Comparison of ENCODE assay signal across 14 mouse cellular contexts in the genomic region with DNA sequence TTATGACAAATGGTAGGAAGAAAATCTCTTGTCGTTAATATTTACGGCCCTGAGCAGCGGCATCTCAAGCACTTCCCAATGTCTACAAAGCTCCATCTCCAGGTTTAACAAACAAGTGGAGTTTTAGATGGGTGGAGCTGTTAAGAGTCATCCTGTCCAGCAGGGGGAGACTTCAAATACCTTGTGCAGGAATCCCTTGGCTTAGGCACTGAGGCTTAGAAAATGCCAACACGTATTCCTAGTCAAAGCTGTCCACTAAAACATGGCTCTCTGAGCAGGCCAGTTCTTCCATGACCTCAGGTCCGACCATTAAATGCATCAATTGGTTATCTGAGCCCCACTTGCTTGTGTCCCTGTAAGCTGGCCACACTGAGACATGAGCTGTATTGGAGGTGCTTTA. TPM values are rescaled to one million over a fixed set of nuclear protein-coding genes. Genes with fewer than 3 reads are reported as not detected.
A peak's percentile ranks its signal among the peaks of the same experiment; 100 is the strongest.
DNase-seq lines count a peak whose midpoint lies in the region; TF ChIP-seq lines count a peak whose summit lies in the region.
"Had no signal": no experiment of that assay in that cellular context is flagged by ENCODE, and none has a peak within 500 bp of the region (broad histone marks: within the 10 kb centered on the region; RNA-seq: fewer than 3 reads in every experiment).

No protein-coding gene starts in this region.

- no peak overlapping the region for H3K4me3 ChIP-seq in layer of hippocampus, adult 2 months
- H3K4me3 ChIP-seq in bone marrow macrophage, adult 2 months (ENCODE audit: insufficient read depth, low read length): no peak overlapping the region
- H3K4me3 ChIP-seq: embryonic facial prominence, embryonic 13.5 days; lung, embryonic 15.5 days had no signal

- H3K4me1 ChIP-seq in bone marrow macrophage, adult 2 months (ENCODE audit: control insufficient read depth, insufficient read depth, low read length): no peaks in the 10 kb centered on the region
- H3K4me1 ChIP-seq: embryonic facial prominence, embryonic 13.5 days; lung, embryonic 15.5 days had no signal

- TF ChIP-seq CTCF in layer of hippocampus, adult 2 months (conservative IDR thresholded peaks at IDR 0.05): peak; percentile 75
- peak; percentile 31; the same call in 1 of the 2 replicates for TF ChIP-seq CTCF in bone marrow macrophage, adult 2 months (IDR thresholded peaks at IDR 0.05; ENCODE audit: low read depth, low read length)

- no peak overlapping the region for H3K27ac ChIP-seq in layer of hippocampus, adult 2 months
- H3K27ac ChIP-seq in bone marrow macrophage, adult 2 months (ENCODE audit: insufficient read depth, low read depth, low read length): no peak overlapping the region
- H3K27ac ChIP-seq: embryonic facial prominence, embryonic 13.5 days; hindbrain, embryonic 14.5 days; lung, embryonic 15.5 days had no signal

- TF ChIP-seq POLR2A in bone marrow macrophage, adult 2 months (IDR thresholded peaks at IDR 0.05; ENCODE audit: borderline replicate concordance, low read depth, low read length): no peak

- DNase-seq in embryo, embryonic 11 days: peak; percentile 35
- no peak for DNase-seq in embryo, embryonic 10 days (ENCODE audit: low spot score)
- DNase-seq in layer of hippocampus, adult 2 months (ENCODE audit: low spot score in 2 of 2): no peak
- DNase-seq in layer of hippocampus, postnatal 36 days: no peak
- DNase-seq in 416B (ENCODE audit: low read depth): peak; percentile 51
- no peak for DNase-seq in neural tube, embryonic 10.5 days (ENCODE audit: extremely low spot score, low spot score)
- no peak for DNase-seq in layer of hippocampus, postnatal 10 days (ENCODE audit: low spot score in 2 of 2)
- DNase-seq: cerebellum, adult 2 months; kidney, postnatal 4 days; thymus, postnatal 25 days had no signal

RNA-seq across cellular contexts. Expression of gene Map1lc3b, which starts 17.5 kb away (rescaled TPM):
- total RNA-seq in layer of hippocampus, adult 2 months (2021): 100 to 1,000 TPM; 166 to 172 TPM
- total RNA-seq in layer of hippocampus, postnatal 36 days (2021): 100 to 1,000 TPM; 160 to 180 TPM
- polyA plus RNA-seq in bone marrow macrophage, adult 2 months (2012; ENCODE audit: insufficient read depth, insufficient read length, missing spikeins): 179 and 195 TPM in 2 replicates
- 100 to 1,000 TPM; 142 to 149 TPM for total RNA-seq in layer of hippocampus, postnatal 10 days (2021)

RNA-seq across cellular contexts. Expression of gene Fbxo31, which starts 29.1 kb away (rescaled TPM):
- 100 to 1,000 TPM; 110 to 116 TPM for total RNA-seq in layer of hippocampus, adult 2 months (2021)
- total RNA-seq in layer of hippocampus, postnatal 36 days (2021): 100 to 1,000 TPM; 106 to 108 TPM
- polyA plus RNA-seq in bone marrow macrophage, adult 2 months (2012; ENCODE audit: insufficient read depth, insufficient read length, missing spikeins): 10.0 and 10.6 TPM in 2 replicates
- 10 to 100 TPM; 88.4 to 95.5 TPM for total RNA-seq in layer of hippocampus, postnatal 10 days (2021)

RNA-seq across cellular contexts. Expression of gene Zcchc14, which starts 45.0 kb away (rescaled TPM):
- 10 to 100 TPM; 92.5 to 93.2 TPM for total RNA-seq in layer of hippocampus, adult 2 months (2021)
- 100 to 1,000 TPM in 1 of 2 experiments, 10 to 100 TPM in 1; 93.6 to 102 TPM for total RNA-seq in layer of hippocampus, postnatal 36 days (2021)
- polyA plus RNA-seq in bone marrow macrophage, adult 2 months (2012; ENCODE audit: insufficient read depth, insufficient read length, missing spikeins): 5.1 and 8.2 TPM in 2 replicates
- 10 to 100 TPM; 93.9 to 95.2 TPM for total RNA-seq in layer of hippocampus, postnatal 10 days (2021)

Comparison
In these comparisons a context has a peak if more than half of its experiments do, and no peak if none do; other contexts are left out.
1. DNase-seq: peak in embryo, embryonic 11 days (single experiment) and 416B (single experiment); none in embryo, embryonic 10 days (single experiment), layer of hippocampus, adult 2 months (0 of 2), layer of hippocampus, postnatal 36 days (0 of 2), neural tube, embryonic 10.5 days (single experiment) and layer of hippocampus, postnatal 10 days (0 of 2).